Mouse (Mus musculus): ENCODE measurements around the gene Lrrn1. TPM values are rescaled to one million over a fixed set of nuclear protein-coding genes. Genes with fewer than 3 reads are reported as not detected.
A peak's percentile ranks its signal among the peaks of the same experiment; 100 is the strongest.

Lrrn1 gene
- total and polyA plus RNA-seq, 2 experiments from 2014 or later = 46.9 to 64.6 TPM

GRCm38 (mm10) chr6:107614288-107614687 is 84.7 kb downstream of the Lrrn1 start:
- no peak overlapping the region for H3K4me2 ChIP-seq (ENCODE audit: low read depth, low read length, poor library complexity, severe bottlenecking)
- H3K36me3 ChIP-seq (ENCODE audit: insufficient read depth, low read length) = no peaks in the 10 kb centered on the region
- no peak for TF ChIP-seq CTCF (IDR thresholded peaks at IDR 0.05)
- ATAC-seq (ENCODE audit: low FRiP score) (no peak), DNase-seq (ENCODE audit: low spot score) (peak; percentile 47)
- no peak overlapping the region for H3K27ac ChIP-seq (ENCODE audit: low read depth, low read length)
- no peaks in the 10 kb centered on the region for H3K4me1 ChIP-seq (ENCODE audit: insufficient read depth, low read length)
- H3K9me3 ChIP-seq (ENCODE audit: low read length) = no peaks in the 10 kb centered on the region
- WGBS = 52% methylated on average over 1 of the region's 1 CpGs
- no peaks in the 10 kb centered on the region for H3K27me3 ChIP-seq (ENCODE audit: insufficient read depth, low read length)
- H3K4me3 ChIP-seq (ENCODE audit: low read depth, low read length) = no peak overlapping the region
- H3K9ac ChIP-seq (replicated peaks; ENCODE audit: low read length, poor library complexity, severe bottlenecking) = no peak overlapping the region

Data from midbrain, postnatal 0 days (tissue).